Mouse (Mus musculus) megakaryocyte, embryonic 14.5 days (primary cell): ENCODE measurements around the gene Atp10a. TPM values are rescaled to one million over a fixed set of nuclear protein-coding genes. Genes with fewer than 3 reads are reported as not detected.

ENCODE experiments used
- H3K27me3 ChIP-seq: replicated peaks from 2 replicates; pipeline ENCODE3; 2012; ENCODE audit warnings: inconsistent platforms
- H3K36me3 ChIP-seq: replicated peaks from 2 replicates; pipeline ENCODE3; 2012; ENCODE audit warnings: low read length, inconsistent platforms, mixed read lengths
- H3K4me1 ChIP-seq: 2 replicates; pipeline ENCODE4 v1.6.1; 2012; ENCODE audit warnings: inconsistent platforms
- H3K4me3 ChIP-seq: replicated peaks from 2 replicates; pipeline ENCODE3; 2012; ENCODE audit warnings: moderate library complexity, mild to moderate bottlenecking, inconsistent platforms
- H3K9me3 ChIP-seq: 2 replicates; pipeline ENCODE4 v1.6.1; 2012; ENCODE audit warnings: inconsistent platforms
- FLI1 ChIP-seq: IDR thresholded peaks from 2 replicates; pipeline ENCODE4 v1.6.1; 2012; ENCODE audit warnings: low read length, inconsistent platforms, mixed read lengths
- GATA1 ChIP-seq: IDR thresholded peaks from 3 replicates; pipeline ENCODE4 v1.6.1; 2012; ENCODE audit warnings: mixed read lengths, low read length, inconsistent platforms, borderline replicate concordance
- polyA plus RNA-seq: library from polyadenylated mRNA; stranded (reverse); fragments of >175 nt; gene quantifications from 2 replicates; pipeline ENCODE4 v1.2.3, GENCODE M21; 2012; ENCODE audit warnings: low replicate concordance; ENCODE audit not compliant: insufficient read depth

Atp10a gene
- polyA plus RNA-seq, 1 experiment, result 1.3 TPM

DNA sequence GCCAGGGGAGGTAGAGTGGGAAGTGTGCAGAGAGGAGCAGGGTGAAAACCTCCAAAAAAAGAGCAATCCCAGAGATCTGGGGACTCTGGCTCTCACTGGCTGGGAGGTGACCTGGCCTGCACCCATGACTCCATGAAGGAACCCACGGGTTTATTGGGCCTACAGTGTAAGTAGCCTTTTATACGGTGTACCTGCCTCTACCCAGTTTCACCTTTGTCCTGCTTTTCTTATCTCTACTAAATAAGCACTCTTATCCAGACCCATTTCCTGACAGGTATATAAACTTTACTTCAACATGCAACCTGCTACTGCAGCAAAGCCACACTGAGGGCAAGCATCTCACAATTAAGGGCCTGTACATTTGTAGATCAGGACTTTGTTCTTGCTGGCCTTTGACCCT, 184.4 kb downstream of the Atp10a start:
- Histone ChIP-seq H3K36me3 (no peaks in the 10 kb centered on the region), H3K4me3 (no peak overlapping the region), H3K4me1 (peaks cover 10% of the 10 kb centered on the region), H3K9me3 (no peaks in the 10 kb centered on the region), H3K27me3 (no peaks in the 10 kb centered on the region)
- TF ChIP-seq FLI1 (no peak), GATA1 (no peak)

DNA sequence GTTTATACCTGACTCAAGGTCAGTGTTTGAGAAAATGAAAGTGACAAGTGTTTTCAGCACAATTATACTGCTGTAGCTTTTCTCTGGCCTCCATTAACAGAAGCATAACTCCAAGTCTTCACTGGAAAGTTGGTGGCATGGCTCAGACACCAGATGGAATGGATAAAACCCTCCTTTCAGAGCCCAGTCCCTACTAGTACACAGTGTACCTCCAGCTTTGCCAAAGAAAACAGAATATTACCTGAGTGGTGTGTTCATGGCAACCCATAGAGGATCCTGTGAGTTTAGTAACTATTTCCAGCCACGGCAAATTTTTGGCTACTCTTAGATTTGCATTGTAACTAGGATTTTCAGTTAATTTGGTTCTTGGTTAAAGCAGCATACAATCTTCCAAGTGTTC, 185.1 kb downstream of the Atp10a start:
- TF ChIP-seq FLI1 (no peak), GATA1 (no peak)
- Histone ChIP-seq H3K9me3 (no peaks in the 10 kb centered on the region), H3K4me1 (peaks cover 10% of the 10 kb centered on the region), H3K36me3 (no peaks in the 10 kb centered on the region), H3K27me3 (no peaks in the 10 kb centered on the region), H3K4me3 (no peak overlapping the region)

DNA sequence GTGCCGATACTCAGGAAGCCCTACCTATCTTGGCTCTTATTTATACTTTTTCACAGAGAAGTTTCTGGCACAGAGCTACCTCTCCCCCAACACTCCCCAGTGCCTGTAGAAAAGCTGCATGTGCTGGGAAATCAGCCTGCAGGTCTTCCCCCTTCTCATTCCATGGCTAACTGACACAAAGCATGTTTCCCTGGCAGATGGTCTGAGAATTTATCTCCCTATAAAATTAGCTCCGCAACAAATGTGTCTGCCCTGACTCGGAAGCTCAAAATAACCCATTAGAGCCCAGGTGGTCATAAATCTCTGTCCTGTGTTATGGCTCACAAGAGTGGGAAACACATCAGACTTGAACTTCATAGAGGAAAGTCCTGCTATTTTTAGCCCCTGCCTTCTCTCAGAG, 186.9 kb downstream of the Atp10a start:
- Histone ChIP-seq H3K4me1 (peaks cover 10% of the 10 kb centered on the region), H3K27me3 (no peaks in the 10 kb centered on the region), H3K36me3 (no peaks in the 10 kb centered on the region), H3K9me3 (no peaks in the 10 kb centered on the region), H3K4me3 (no peak overlapping the region)
- TF ChIP-seq FLI1 (no peak), GATA1 (no peak)

DNA sequence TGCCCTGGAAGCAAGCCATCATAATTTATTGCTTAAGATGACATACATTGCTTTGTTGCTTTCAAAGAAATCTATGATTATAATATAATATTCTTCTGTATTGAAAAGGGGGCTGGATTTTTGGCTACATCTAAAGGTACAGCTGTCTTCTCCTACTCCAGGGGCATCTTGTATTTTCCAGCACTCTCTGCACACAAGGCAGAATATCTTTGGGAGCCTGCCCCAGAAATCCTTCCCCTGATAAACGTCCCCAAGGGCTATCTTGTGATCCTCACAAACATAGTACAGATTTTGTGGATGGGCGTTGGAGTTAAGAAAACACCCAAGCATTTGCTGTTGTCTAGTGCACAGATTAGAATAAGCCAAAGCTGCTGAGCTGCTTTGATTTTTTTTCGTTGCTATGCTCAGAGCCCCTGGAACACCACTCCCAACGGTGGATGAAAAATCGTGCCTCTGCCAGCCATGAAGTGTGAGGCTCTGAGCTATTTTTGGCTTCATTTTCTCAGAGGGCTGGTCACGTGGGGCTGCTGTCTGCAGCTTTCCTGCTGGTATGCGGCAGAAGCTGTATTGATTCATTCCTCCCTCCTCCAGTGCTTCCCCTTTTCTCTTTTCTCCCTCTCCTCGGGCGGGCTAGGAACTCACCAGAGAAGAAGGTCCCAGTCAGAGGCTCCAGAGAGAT, 187.9 kb downstream of the Atp10a start:
- Histone ChIP-seq H3K36me3 (no peaks in the 10 kb centered on the region), H3K27me3 (no peaks in the 10 kb centered on the region), H3K4me1 (peaks cover 10% of the 10 kb centered on the region), H3K9me3 (no peaks in the 10 kb centered on the region), H3K4me3 (peak overlapping the region; percentile 62)
- TF ChIP-seq GATA1 (no peak), FLI1 (no peak)

DNA sequence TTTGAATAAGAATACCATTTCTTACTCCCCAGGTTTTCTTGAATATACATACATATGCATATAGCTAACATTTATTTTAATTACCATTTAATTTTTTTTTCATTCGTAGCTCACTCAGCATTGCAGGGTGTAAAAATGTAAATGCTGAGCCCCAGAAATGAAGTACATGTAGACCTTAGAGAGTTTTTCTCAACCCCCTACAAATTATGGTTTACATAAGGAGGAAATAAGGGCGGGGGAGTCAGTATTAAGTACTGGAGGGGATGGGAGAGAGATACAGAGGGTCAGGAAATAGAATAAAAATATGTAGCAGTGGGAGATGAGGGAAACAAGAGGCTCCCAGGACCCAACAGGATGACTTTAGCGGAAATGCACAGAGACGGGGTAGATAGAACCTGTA, 188.5 kb downstream of the Atp10a start:
- TF ChIP-seq GATA1, result no peak
- TF ChIP-seq FLI1, result no peak
- Histone ChIP-seq H3K9me3 (no peaks in the 10 kb centered on the region), H3K36me3 (no peaks in the 10 kb centered on the region), H3K27me3 (no peaks in the 10 kb centered on the region), H3K4me1 (peaks cover 10% of the 10 kb centered on the region), H3K4me3 (no peak overlapping the region)

DNA sequence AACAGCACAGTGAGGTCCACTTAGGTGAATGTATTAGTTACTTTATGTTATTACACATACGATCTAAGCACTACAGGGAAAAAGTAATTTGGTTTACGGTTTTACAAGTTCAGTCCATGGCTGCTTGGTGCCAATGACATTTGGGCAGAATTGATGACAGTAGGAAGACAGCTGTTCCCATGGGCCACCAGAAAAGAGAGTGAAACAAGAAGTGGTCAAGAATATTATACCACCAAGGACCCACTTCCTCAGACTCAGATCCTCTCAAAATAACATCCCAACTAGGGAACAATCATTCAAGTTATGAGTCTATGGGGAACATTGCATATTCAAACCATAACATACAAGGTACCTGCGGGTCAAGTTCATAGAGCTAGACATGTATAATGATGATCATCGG, 203.0 kb downstream of the Atp10a start:
- TF ChIP-seq FLI1 (no peak), GATA1 (no peak)
- H3K36me3 ChIP-seq, result no peaks in the 10 kb centered on the region
- H3K27me3 ChIP-seq, result no peaks in the 10 kb centered on the region
- H3K4me1 ChIP-seq, result no peaks in the 10 kb centered on the region
- no peak overlapping the region for H3K4me3 ChIP-seq
- no peaks in the 10 kb centered on the region for H3K9me3 ChIP-seq

DNA sequence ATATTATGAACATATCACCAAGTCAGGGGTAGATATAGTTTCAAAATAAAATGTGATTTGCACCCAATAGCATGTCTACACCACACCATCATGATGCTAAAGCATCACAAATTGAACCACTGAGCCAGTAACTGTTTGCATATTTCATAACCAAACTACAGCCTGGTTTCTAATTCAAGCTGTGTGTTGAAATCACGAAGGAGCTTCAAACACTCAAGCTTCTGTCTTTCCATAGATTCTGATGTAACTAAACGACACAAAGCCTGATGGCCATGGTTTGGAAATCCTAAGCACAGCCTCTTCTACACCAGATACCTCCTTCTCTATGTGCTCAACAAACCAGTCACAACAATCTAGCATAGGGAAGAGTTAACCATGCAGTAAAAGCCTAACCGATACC, 207.2 kb downstream of the Atp10a start:
- no peak overlapping the region for H3K4me3 ChIP-seq
- H3K27me3 ChIP-seq, result no peaks in the 10 kb centered on the region
- no peaks in the 10 kb centered on the region for H3K4me1 ChIP-seq
- H3K36me3 ChIP-seq, result no peaks in the 10 kb centered on the region
- H3K9me3 ChIP-seq, result no peaks in the 10 kb centered on the region
- no peak for TF ChIP-seq FLI1
- TF ChIP-seq GATA1, result no peak

DNA sequence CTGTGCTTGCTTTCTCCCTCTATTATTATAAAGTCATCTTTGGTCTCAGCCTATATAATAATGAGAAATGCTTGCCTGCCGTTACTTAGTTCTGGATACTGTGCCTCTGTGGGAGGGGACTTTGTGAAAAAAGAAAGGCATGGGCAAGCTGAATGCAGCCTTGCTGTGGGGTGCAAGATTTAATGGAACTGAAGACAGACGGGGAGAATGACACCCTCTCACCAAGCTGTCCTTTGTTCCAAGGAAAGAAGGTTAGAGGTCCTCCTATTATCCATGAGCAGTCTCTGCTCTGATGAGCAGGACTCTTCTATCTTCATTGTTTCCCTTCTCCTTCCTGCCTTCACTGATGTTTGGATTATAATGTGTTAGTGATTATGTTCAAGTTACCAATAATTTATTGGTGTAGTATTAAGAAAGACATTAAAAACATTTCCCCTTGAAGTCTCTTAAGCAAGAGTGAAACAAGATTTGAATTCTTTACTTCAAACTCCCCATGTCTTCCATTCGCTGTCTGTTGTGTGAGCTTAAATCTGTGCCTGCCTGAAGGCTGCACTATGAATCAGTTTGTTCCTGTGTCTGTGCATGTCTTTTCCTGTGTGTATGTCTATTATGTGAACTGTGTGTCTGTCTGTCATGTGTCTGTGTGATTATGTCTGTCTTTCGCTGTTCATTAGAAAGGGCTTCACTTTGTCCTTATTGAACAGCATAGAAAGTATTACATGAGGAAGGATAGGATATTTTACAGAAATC, 211.1 kb downstream of the Atp10a start:
- TF ChIP-seq FLI1, result no peak
- no peaks in the 10 kb centered on the region for H3K9me3 ChIP-seq
- H3K27me3 ChIP-seq, result no peaks in the 10 kb centered on the region
- no peaks in the 10 kb centered on the region for H3K36me3 ChIP-seq
- H3K4me3 ChIP-seq, result no peak overlapping the region
- H3K4me1 ChIP-seq, result no peaks in the 10 kb centered on the region

DNA sequence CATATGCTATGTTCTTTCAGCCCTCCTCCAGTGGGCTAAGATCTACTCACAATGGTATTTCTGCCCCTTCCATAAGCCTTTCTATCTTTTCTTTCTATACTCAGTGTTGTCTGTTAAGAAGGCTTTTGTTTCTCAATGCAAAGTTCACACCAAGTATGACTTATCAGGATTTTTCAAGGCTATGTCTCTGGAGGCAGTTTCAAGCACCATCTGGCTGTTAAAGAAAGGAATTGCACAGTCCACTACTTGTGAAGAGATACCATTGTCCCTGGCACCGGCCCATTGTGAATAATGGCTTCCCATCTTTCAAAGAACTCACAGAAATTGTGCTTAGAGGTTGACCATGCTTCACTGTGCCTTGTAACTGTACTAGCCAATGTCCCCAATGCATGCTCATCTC, 214.7 kb downstream of the Atp10a start:
- Histone ChIP-seq H3K27me3 (no peaks in the 10 kb centered on the region), H3K4me3 (no peak overlapping the region), H3K36me3 (no peaks in the 10 kb centered on the region), H3K9me3 (no peaks in the 10 kb centered on the region), H3K4me1 (no peaks in the 10 kb centered on the region)
- TF ChIP-seq FLI1 (no peak), GATA1 (no peak)

DNA sequence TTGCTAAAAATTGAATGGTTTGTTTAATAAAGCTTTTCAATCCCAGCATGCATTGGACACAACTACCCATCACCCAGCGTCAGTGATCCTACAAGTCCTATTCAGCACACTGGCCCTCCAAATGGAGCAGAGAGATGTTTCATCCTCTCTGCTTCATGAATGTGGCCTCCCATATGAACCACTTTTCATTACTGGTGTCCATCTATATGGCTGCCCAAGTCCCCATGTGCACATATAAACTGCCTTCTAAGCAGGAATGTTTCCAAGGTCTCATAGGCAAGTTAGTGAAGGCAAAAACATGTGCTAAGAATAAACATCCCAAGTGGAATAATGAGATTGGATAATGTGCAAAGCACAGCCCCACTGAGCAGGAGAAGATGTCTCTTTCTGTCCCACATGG, 217.7 kb downstream of the Atp10a start:
- Histone ChIP-seq H3K4me1 (no peaks in the 10 kb centered on the region), H3K4me3 (no peak overlapping the region), H3K27me3 (no peaks in the 10 kb centered on the region), H3K9me3 (no peaks in the 10 kb centered on the region), H3K36me3 (no peaks in the 10 kb centered on the region)
- TF ChIP-seq GATA1, result no peak
- TF ChIP-seq FLI1, result no peak
